Mouse (Mus musculus): ENCODE measurements at regions not wholly inside any gene's neighbourhood (a gene's known extent, or its start where the extent isn't known, plus 50 kb on each side); places are given as distances from the start of the nearest gene placed in this dataset.

DNA sequence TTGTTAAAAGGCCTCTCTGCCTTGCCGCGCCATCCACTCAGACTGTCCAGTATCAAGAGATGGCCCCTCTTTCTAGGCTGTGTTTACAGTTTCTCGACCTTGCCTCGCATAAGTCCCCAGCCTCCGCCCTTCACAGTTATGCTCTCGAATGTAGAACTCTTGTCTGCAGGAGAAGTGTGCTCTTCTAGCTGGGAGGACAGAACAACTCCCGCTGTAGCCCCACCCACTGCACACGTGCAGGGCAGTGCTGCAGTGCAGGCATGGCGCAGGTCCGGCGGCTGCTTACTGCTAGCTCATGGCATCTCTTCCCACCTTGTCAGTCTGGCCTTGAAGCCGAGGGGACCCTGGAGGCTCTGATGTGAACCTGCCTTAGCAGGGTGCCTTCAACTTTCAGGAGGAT, 145.7 kb upstream of the Lrfn2 start:
- Histone ChIP-seq H3K4me3 (ENCODE audit: low read depth, low read length) (no peak overlapping the region), H3K27me3 (ENCODE audit: control insufficient read depth, insufficient read depth, low read length) (no peaks in the 10 kb centered on the region), H3K9me3 (ENCODE audit: control insufficient read depth, low read length) (no peaks in the 10 kb centered on the region), H3K36me3 (ENCODE audit: control insufficient read depth, insufficient read depth, low read length) (no peaks in the 10 kb centered on the region), H3K4me1 (replicated peaks; ENCODE audit: control insufficient read depth, insufficient read depth, low read length) (no peaks in the 10 kb centered on the region), H3K27ac (ENCODE audit: low read depth, low read length) (no peak overlapping the region), H3K4me2 (replicated peaks; ENCODE audit: low read depth, low read length) (no peak overlapping the region), H3K9ac (ENCODE audit: low read depth, low read length) (no peak overlapping the region)
- no peak for ATAC-seq (ENCODE audit: low FRiP score)
- no peak for DNase-seq (ENCODE audit: low spot score)
- WGBS: 84% methylated on average over 12 of the region's 12 CpGs

DNA sequence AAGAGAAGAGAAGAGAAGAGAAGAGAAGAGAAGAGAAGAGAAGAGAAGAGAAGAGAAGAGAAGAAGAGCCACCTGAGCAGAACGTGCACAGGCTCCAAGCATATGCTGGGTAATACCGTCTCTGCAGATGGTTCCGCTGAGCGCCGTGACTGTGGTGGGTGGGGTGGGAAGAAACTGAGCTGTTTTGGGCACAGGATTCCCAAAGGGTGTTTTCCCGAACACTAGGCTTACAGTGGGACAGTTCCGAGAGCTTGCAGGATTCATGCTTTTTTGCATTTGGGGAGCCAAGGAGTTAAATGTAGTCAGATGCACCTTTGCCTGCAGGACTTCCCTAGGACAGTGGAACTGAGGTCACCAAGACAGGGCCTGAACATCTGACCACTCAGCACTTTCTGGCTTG, 142.3 kb upstream of the Lrfn2 start:
- Histone ChIP-seq H3K4me1 (replicated peaks; ENCODE audit: control insufficient read depth, insufficient read depth, low read length) (no peaks in the 10 kb centered on the region), H3K9ac (ENCODE audit: low read depth, low read length) (no peak overlapping the region), H3K9me3 (ENCODE audit: control insufficient read depth, low read length) (no peaks in the 10 kb centered on the region), H3K4me2 (replicated peaks; ENCODE audit: low read depth, low read length) (no peak overlapping the region), H3K27me3 (ENCODE audit: control insufficient read depth, insufficient read depth, low read length) (no peaks in the 10 kb centered on the region), H3K4me3 (ENCODE audit: low read depth, low read length) (no peak overlapping the region), H3K36me3 (ENCODE audit: control insufficient read depth, insufficient read depth, low read length) (no peaks in the 10 kb centered on the region), H3K27ac (ENCODE audit: low read depth, low read length) (no peak overlapping the region)
- WGBS: 93% methylated on average over 7 of the region's 7 CpGs
- DNase-seq (ENCODE audit: low spot score) (no peak), ATAC-seq (ENCODE audit: low FRiP score) (no peak)

DNA sequence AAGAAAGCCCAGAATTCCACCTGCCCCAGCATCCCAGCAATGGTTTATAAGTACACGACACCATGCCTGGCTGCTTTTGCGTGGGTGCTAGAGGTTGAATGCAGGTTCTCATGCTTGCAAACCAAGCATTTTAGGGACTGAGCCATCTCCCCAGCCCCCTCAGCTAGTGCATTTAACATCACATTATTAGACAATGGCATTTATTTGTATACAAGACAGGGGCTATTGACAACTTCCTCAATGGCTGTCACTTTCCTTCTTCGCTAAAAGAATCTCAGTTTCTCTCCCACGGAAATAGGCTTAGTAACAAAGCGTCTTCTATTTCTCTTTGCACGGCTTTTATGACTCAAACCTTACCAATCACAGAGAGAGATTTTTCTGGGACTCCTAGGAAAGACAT, 141.7 kb upstream of the Lrfn2 start:
- Histone ChIP-seq H3K9ac (ENCODE audit: low read depth, low read length) (no peak overlapping the region), H3K4me2 (replicated peaks; ENCODE audit: low read depth, low read length) (no peak overlapping the region), H3K36me3 (ENCODE audit: control insufficient read depth, insufficient read depth, low read length) (no peaks in the 10 kb centered on the region), H3K4me1 (replicated peaks; ENCODE audit: control insufficient read depth, insufficient read depth, low read length) (no peaks in the 10 kb centered on the region), H3K27ac (ENCODE audit: low read depth, low read length) (no peak overlapping the region), H3K9me3 (ENCODE audit: control insufficient read depth, low read length) (no peaks in the 10 kb centered on the region), H3K27me3 (ENCODE audit: control insufficient read depth, insufficient read depth, low read length) (no peaks in the 10 kb centered on the region), H3K4me3 (ENCODE audit: low read depth, low read length) (no peak overlapping the region)
- ATAC-seq (ENCODE audit: low FRiP score) (no peak), DNase-seq (ENCODE audit: low spot score) (no peak)
- WGBS: 63% methylated on average over 6 of the region's 6 CpGs

DNA sequence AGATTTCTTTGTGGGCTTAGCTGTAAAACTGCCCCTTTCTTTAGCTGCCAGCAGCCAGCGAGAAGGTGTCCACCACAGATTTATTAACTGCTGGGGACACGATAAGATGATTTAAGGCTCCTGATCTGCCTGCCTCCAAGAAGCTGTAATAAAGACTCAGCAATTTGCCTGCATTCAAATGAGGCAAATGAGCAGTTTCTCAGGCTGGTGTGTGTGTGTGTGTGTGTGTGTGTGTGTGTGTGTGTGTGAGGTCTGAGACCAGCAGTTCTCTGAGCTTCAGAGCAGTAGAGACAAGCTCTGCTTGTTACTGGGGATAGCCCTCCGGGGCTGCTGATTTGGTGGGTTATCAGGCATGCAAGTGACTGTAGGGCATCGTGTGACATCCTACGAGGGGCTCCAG, 139.2 kb upstream of the Lrfn2 start:
- Histone ChIP-seq H3K4me3 (ENCODE audit: low read depth, low read length) (no peak overlapping the region), H3K9me3 (ENCODE audit: control insufficient read depth, low read length) (no peaks in the 10 kb centered on the region), H3K4me2 (replicated peaks; ENCODE audit: low read depth, low read length) (no peak overlapping the region), H3K9ac (ENCODE audit: low read depth, low read length) (no peak overlapping the region), H3K4me1 (replicated peaks; ENCODE audit: control insufficient read depth, insufficient read depth, low read length) (no peaks in the 10 kb centered on the region), H3K27me3 (ENCODE audit: control insufficient read depth, insufficient read depth, low read length) (no peaks in the 10 kb centered on the region), H3K36me3 (ENCODE audit: control insufficient read depth, insufficient read depth, low read length) (no peaks in the 10 kb centered on the region), H3K27ac (ENCODE audit: low read depth, low read length) (no peak overlapping the region)
- no peak for ATAC-seq (ENCODE audit: low FRiP score)
- WGBS: 80% methylated on average over 5 of the region's 5 CpGs
- no peak for DNase-seq (ENCODE audit: low spot score)

DNA sequence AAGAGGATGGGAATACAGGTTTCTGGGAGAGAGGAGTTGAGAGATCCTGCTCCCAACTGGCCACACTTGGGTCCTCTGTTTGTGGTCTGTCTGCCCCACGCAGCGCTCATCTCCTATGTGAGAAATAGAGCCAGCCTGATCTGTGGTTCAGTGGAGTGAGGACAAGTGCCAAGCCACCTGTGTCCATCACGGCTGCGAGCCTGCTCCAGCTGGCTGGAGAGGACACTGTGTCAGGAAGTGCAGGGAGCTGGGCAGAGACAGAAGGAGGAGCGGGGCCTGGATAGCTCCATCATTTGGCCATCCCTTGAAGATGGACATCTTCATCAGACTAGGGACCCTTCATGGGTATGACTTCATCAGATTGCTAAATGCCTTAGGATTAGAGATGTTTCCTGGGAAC, 136.4 kb upstream of the Lrfn2 start:
- WGBS: 89% methylated on average over 5 of the region's 5 CpGs
- H3K4me2 ChIP-seq (replicated peaks; ENCODE audit: low read depth, low read length): no peak overlapping the region
- DNase-seq (ENCODE audit: low spot score) (no peak), ATAC-seq (ENCODE audit: low FRiP score) (no peak)
- H3K4me3 ChIP-seq (ENCODE audit: low read depth, low read length): no peak overlapping the region
- no peaks in the 10 kb centered on the region for H3K4me1 ChIP-seq (replicated peaks; ENCODE audit: control insufficient read depth, insufficient read depth, low read length)
- no peak overlapping the region for H3K27ac ChIP-seq (ENCODE audit: low read depth, low read length)
- H3K9ac ChIP-seq (ENCODE audit: low read depth, low read length): no peak overlapping the region
- no peaks in the 10 kb centered on the region for H3K9me3 ChIP-seq (ENCODE audit: control insufficient read depth, low read length)
- no peaks in the 10 kb centered on the region for H3K36me3 ChIP-seq (ENCODE audit: control insufficient read depth, insufficient read depth, low read length)
- H3K27me3 ChIP-seq (ENCODE audit: control insufficient read depth, insufficient read depth, low read length): no peaks in the 10 kb centered on the region

DNA sequence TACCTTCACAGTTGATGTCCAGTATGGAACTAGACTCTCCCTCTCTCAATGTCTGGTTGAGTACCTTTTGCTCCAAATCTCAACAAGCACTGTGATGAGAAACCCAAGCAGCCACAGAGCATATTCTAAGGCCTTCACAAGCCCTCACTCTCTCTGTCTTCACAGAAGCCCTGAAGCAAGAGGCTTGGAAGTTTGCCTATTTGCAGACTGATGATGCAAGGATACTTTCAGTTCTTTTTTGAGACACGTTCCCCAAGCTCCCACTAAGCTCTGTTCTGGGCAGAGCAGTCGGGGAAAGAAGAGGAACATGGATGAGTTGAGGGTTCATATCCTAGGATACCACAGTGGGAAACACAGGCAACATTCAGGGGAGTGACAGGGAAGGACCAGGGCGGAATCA, 134.0 kb upstream of the Lrfn2 start:
- 82% methylated on average over 3 of the region's 3 CpGs for WGBS
- Histone ChIP-seq H3K9me3 (ENCODE audit: control insufficient read depth, low read length) (no peaks in the 10 kb centered on the region), H3K27me3 (ENCODE audit: control insufficient read depth, insufficient read depth, low read length) (no peaks in the 10 kb centered on the region), H3K4me3 (ENCODE audit: low read depth, low read length) (no peak overlapping the region), H3K9ac (ENCODE audit: low read depth, low read length) (no peak overlapping the region), H3K27ac (ENCODE audit: low read depth, low read length) (no peak overlapping the region), H3K4me1 (replicated peaks; ENCODE audit: control insufficient read depth, insufficient read depth, low read length) (no peaks in the 10 kb centered on the region), H3K4me2 (replicated peaks; ENCODE audit: low read depth, low read length) (no peak overlapping the region), H3K36me3 (ENCODE audit: control insufficient read depth, insufficient read depth, low read length) (no peaks in the 10 kb centered on the region)
- ATAC-seq (ENCODE audit: low FRiP score) (no peak), DNase-seq (ENCODE audit: low spot score) (no peak)

DNA sequence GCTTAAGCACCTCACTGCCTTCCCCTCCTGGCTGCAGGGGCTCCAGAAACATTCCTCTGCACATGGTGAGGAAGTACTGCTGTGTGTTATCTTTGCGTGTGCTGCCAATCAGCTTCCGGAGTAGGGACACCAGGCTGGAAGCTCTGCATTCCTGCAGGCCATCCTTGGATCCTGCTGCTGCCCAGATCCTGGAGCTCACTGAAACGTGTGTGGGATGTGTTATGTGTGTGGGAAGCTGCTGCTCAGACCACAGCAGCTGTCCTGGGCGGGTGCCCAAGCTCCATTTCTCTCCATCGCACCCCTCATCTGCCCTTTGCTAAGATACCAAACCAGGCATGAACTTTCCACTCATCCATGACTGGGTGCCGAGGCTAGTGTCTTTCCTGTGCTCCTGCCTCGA, 129.5 kb upstream of the Lrfn2 start:
- Histone ChIP-seq H3K4me3 (ENCODE audit: low read depth, low read length) (no peak overlapping the region), H3K36me3 (ENCODE audit: control insufficient read depth, insufficient read depth, low read length) (no peaks in the 10 kb centered on the region), H3K27me3 (ENCODE audit: control insufficient read depth, insufficient read depth, low read length) (no peaks in the 10 kb centered on the region), H3K4me1 (replicated peaks; ENCODE audit: control insufficient read depth, insufficient read depth, low read length) (no peaks in the 10 kb centered on the region), H3K27ac (ENCODE audit: low read depth, low read length) (no peak overlapping the region), H3K4me2 (replicated peaks; ENCODE audit: low read depth, low read length) (no peak overlapping the region), H3K9ac (ENCODE audit: low read depth, low read length) (no peak overlapping the region), H3K9me3 (ENCODE audit: control insufficient read depth, low read length) (no peaks in the 10 kb centered on the region)
- no peak for ATAC-seq (ENCODE audit: low FRiP score)
- 74% methylated on average over 7 of the region's 7 CpGs for WGBS
- DNase-seq (ENCODE audit: low spot score): no peak

DNA sequence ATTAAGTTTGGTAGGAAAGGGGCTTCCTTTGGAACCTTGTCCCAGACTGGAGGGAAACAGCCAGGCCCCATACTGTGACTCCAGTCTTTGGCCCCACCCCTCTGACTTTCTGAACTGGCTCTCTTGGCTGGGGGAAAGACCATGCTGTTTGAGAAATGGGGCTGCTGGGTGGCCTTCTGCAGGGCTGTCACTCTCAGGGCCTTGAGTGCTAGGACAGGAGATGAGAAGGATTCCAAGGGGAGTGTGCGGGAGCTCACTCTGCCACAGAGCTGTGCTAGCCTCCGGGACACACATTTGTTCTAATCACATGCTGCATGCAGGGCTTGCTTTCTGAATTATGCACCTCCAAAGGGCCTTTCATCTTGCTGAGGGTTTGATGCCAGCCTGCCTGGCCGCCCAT, 124.3 kb upstream of the Lrfn2 start:
- ATAC-seq (ENCODE audit: low FRiP score): no peak
- H3K27me3 ChIP-seq (ENCODE audit: control insufficient read depth, insufficient read depth, low read length): no peaks in the 10 kb centered on the region
- H3K27ac ChIP-seq (ENCODE audit: low read depth, low read length): no peak overlapping the region
- no peak overlapping the region for H3K9ac ChIP-seq (ENCODE audit: low read depth, low read length)
- no peaks in the 10 kb centered on the region for H3K36me3 ChIP-seq (ENCODE audit: control insufficient read depth, insufficient read depth, low read length)
- no peak for DNase-seq (ENCODE audit: low spot score)
- H3K4me3 ChIP-seq (ENCODE audit: low read depth, low read length): no peak overlapping the region
- 72% methylated on average over 3 of the region's 3 CpGs for WGBS
- no peaks in the 10 kb centered on the region for H3K9me3 ChIP-seq (ENCODE audit: control insufficient read depth, low read length)
- no peaks in the 10 kb centered on the region for H3K4me1 ChIP-seq (replicated peaks; ENCODE audit: control insufficient read depth, insufficient read depth, low read length)
- H3K4me2 ChIP-seq (replicated peaks; ENCODE audit: low read depth, low read length): no peak overlapping the region

DNA sequence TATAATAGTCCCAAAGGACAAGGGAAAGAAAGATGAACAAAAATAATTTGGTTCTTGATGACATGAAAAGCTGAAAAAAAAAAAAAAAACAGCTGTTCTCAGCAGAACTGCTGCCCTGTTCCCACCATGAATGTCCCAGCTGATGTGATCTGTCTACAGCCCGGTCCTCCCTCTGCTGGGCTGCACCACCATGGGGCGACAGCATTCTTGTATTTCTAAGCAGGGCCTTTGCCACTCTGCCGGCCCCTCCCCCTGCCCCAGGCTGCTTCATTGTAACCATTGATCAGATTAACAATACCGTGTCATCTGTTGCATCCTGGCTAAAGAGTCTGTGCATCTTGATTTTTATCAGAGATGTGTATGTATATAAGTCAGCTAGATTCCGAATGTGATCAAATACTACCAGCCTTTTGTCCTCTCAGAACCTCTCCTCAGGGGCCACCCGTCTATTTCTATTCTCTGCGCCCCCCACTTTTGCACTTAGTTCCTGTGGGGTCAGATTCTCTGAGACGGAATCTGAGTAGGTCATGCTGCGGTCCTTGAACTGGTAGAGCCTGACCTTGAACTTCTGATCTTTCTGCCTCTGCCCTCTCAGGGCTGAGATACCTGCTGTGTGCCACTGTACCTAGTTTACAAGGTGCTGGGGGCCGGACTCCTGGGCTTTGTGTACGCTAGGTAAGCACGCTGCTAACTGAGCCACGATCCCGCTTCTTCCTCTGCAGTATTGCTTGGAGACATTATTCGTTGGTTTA, 117.2 kb upstream of the Lrfn2 start:
- DNase-seq (ENCODE audit: low spot score) (peak; percentile 75), ATAC-seq (ENCODE audit: low FRiP score) (peak; percentile 85)
- Histone ChIP-seq H3K4me3 (ENCODE audit: low read depth, low read length) (no peak overlapping the region), H3K27me3 (ENCODE audit: control insufficient read depth, insufficient read depth, low read length) (no peaks in the 10 kb centered on the region), H3K9me3 (ENCODE audit: control insufficient read depth, low read length) (no peaks in the 10 kb centered on the region), H3K4me1 (replicated peaks; ENCODE audit: control insufficient read depth, insufficient read depth, low read length) (no peaks in the 10 kb centered on the region; the same call in 1 of the 2 replicates), H3K4me2 (replicated peaks; ENCODE audit: low read depth, low read length) (no peak overlapping the region), H3K27ac (ENCODE audit: low read depth, low read length) (no peak overlapping the region), H3K36me3 (ENCODE audit: control insufficient read depth, insufficient read depth, low read length) (no peaks in the 10 kb centered on the region), H3K9ac (ENCODE audit: low read depth, low read length) (no peak overlapping the region)
- 41% methylated on average over 15 of the region's 15 CpGs for WGBS

All from hindbrain, embryonic 11.5 days (tissue).